Mouse (Mus musculus): Measurements from ENCODE around the gene Rbms3.

- TF ChIP-seq CTCF (IDR thresholded peaks at IDR 0.05; ENCODE audit: insufficient read depth, low read depth, low read length) (no peak), POLR2A (IDR thresholded peaks at IDR 0.05; ENCODE audit: insufficient read depth, low read depth, low read length) (no peak)
These were observed 979.8 kb downstream of the Rbms3 start for GRCm38 (mm10) chr9:116649955-116650354.
